Mouse (Mus musculus) adipose tissue, adult 10 weeks (tissue): ENCODE measurements around the gene Dolk. TPM values are rescaled to one million over a fixed set of nuclear protein-coding genes. Genes with fewer than 3 reads are reported as not detected.

ENCODE experiments used
- polyA plus RNA-seq: library from polyadenylated mRNA; stranded (reverse); fragments of 350-450 nt; fragmentation: Illumina TruSeq; extraction: RNeasy Lipid Tissue Mini Kit (QIAGEN cat#74804); gene quantifications from one replicate; pipeline ENCODE4 v1.2.3, GENCODE M21; 2014; ENCODE audit warnings: low read depth, low replicate concordance

Gene Dolk
- 34.9 TPM for polyA plus RNA-seq

DNA sequence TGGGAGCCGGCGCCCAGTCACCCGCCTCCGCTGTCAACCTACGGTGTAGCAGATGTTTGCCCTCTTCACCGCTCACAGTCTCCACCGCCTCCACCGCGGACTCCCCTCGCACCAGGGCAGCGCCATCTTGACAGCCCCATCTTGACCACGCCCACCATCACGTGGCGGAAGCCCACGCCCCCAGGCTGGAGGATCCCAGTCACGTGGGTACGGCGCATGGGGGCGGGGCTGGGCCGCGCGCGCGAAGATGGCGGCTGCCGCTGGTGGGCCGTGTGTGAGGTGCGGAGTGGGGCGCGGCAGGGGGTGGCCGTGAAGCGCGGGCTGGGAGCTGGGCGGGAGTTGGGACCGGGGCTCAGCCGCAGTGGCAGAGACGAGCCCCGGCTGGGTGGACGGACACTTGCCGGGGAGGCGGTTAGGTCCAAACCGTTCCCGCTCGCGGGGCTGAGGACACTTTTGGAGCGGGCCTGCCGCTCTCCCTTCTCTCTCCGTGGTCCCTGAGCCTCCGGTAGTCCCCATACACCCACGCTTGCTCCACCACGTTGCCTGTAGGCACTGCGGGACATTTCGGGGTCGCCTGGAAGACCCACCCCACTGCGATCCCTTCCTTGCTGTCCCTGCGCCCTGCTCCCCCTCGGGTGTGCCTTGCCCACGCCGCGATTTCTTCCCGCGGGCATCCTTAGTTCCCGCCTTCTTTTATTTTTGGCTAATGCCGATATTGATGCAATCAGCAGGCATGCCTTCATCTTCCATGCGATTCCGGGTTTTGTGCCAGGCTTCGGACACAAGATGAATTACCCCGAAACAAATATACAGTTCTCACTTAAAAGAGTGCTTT, at the start of gene Dolk, which contains the start of gene Nup188:
Gene Dolk, minus strand, starts transcription at position 143 of the 835 bp plus-strand sequence.
Gene Nup188, plus strand, starts transcription at position 206 of the 835 bp plus-strand sequence.

GRCm38 (mm10) chr2:30280743-30281142, 5.4 kb downstream of the Dolk start, which contains the start of gene Gm28038:
Gene Gm28038, plus strand, starts transcription at chr2:30281043.

GRCm38 (mm10) chr2:30265767-30266253, 20.3 kb downstream of the Dolk start, which contains the start of gene Phyhd1:
Gene Phyhd1, plus strand, starts transcription at chr2:30266203.

DNA sequence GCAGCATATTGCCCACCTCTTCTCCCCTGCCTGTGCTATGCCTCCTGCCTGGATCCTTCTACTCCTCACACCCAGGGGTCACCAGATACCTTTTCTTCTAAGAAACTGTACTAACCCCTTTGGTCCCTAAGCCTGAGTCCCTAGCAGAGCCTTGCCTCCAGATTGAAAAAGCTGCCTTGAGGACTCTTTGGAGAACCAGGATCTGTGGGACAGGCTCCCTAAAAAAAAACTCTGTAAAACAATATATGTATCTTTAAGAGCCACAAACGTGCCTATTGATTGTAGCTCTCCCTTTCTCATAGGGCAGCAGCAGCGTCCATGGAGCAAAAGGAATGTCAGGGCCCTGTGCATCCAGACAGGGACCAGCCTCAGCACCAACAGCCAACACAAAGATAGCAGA, 45.9 kb downstream of the Dolk start, which contains the start of gene Gm28035:
Gene Gm28035, plus strand, starts transcription at position 301 of the 400 bp plus-strand sequence.

DNA sequence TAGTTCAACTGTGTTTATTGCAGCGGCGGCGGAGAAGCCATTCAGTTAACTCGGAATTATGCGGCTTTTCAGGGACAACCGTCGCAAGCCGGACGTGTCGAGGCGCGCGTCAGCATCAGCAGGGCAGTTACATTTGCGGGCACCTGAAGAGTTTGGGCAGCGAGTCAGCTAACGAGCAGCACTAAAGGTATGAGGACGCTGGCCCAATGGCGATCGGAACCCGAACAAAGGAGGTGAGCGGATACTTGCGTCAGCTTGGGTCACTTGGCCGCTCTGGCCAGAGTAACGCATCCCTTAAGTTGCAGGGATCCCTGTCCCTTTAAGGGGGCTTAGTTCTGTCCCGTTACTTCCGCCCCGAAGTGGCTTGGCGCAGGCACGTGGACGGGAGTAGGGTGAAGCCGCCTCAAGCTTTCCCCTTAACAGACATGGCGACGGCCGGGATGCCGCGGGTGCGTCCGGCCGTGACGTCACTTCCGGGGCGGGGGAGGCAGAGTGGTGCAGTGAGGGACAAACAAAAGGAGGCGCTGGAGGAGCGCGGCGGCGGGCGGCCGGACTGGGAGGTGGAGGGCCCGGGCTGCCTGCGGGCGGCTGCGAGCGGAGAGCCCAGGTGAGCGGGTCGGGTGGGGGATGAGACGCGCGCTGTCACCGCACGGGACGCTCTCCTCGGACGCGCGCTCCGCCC, 48.8 kb downstream of the Dolk start, which contains the start of gene Lrrc8a:
Gene Lrrc8a, plus strand, starts transcription at position 517 of the 682 bp plus-strand sequence.

Other genes starting within 250 kb of the Dolk start
- gene Wdr34, start 237.5 kb downstream of the Dolk start, polyA plus RNA-seq, result 31.1 TPM
- gene Set, start 229.0 kb downstream of the Dolk start, polyA plus RNA-seq, result 123 TPM
- gene Pkn3, start 208.7 kb downstream of the Dolk start, polyA plus RNA-seq, result 7.0 TPM
- gene Zdhhc12, start 192.7 kb downstream of the Dolk start, polyA plus RNA-seq, result 20.2 TPM
- gene Zer1, start 161.7 kb downstream of the Dolk start, polyA plus RNA-seq, result 34.6 TPM
- 35.5 TPM for gene Tbc1d13, start 152.6 kb downstream of the Dolk start, polyA plus RNA-seq
- 14.7 TPM for gene Endog, start 114.8 kb downstream of the Dolk start, polyA plus RNA-seq
- gene Spout1, start 107.9 kb downstream of the Dolk start, polyA plus RNA-seq, result 24.3 TPM
- 45.6 TPM for gene Kyat1, start 80.5 kb downstream of the Dolk start, polyA plus RNA-seq
- gene Lrrc8a, start 48.6 kb downstream of the Dolk start, polyA plus RNA-seq, result 13.3 TPM
- 2.3 TPM for gene Gm28035, start 45.8 kb downstream of the Dolk start, polyA plus RNA-seq
- 56.8 TPM for gene Phyhd1, start 20.1 kb downstream of the Dolk start, polyA plus RNA-seq
- not detected for gene Gm28038, start 5.3 kb downstream of the Dolk start, polyA plus RNA-seq
- gene Nup188, start 63 bp upstream of the Dolk start, polyA plus RNA-seq, result 21.8 TPM
- gene Sh3glb2, start 73.0 kb upstream of the Dolk start, polyA plus RNA-seq, result 208 TPM
- 39.4 TPM for gene Miga2, start 77.9 kb upstream of the Dolk start, polyA plus RNA-seq
- 24.6 TPM for gene Dolpp1, start 105.9 kb upstream of the Dolk start, polyA plus RNA-seq
- gene Crat, start 129.5 kb upstream of the Dolk start, polyA plus RNA-seq, result 104 TPM
- 140 TPM for gene Ptpa, start 129.7 kb upstream of the Dolk start, polyA plus RNA-seq
- 2.3 TPM for gene Ier5l, start 187.9 kb upstream of the Dolk start, polyA plus RNA-seq